Mouse (Mus musculus) E14TG2a.4 (cell line): ENCODE measurements around the gene Vmn1r18.
"Not testable (repeated sequence)": the region's sequence is repeated elsewhere in the genome, so short reads cannot be mapped to it uniquely, and the experiment has no call there.

Experiments
- H3K27me3 ChIP-seq: 2 replicates; pipeline ENCODE4 v1.6.1; 2014; ENCODE audit warnings: low read length, control low read depth; ENCODE audit not compliant: insufficient read depth
- H3K36me3 ChIP-seq: 2 replicates; pipeline ENCODE4 v1.6.1; 2014; ENCODE audit warnings: low read length, control low read depth; ENCODE audit not compliant: insufficient read depth
- H3K4me1 ChIP-seq: replicated peaks from 2 replicates; pipeline ENCODE4 v1.6.1; 2014; ENCODE audit warnings: low read depth, low read length, control low read depth
- H3K4me3 ChIP-seq: replicated peaks from 2 replicates; pipeline ENCODE4 v1.5.1; 2014; ENCODE audit warnings: mild to moderate bottlenecking, low read length
- H3K9me3 ChIP-seq: 2 replicates; pipeline ENCODE4 v1.6.1; 2014; ENCODE audit warnings: low read length, control low read depth
- CTCF ChIP-seq: conservative IDR thresholded peaks from 2 replicates; pipeline ENCODE4 v1.5.1; 2014; ENCODE audit warnings: low read length
- NANOG ChIP-seq: IDR thresholded peaks from 2 replicates; pipeline ENCODE4 v1.6.1; 2014; ENCODE audit warnings: borderline replicate concordance, low read length, mixed read lengths
- POU5F1 ChIP-seq: IDR thresholded peaks from 2 replicates; pipeline ENCODE4 v1.6.1; 2014; ENCODE audit warnings: low read length, borderline replicate concordance

Gene Vmn1r18

GRCm38 (mm10) chr6:57395683-57396082, at the start of gene Vmn1r18:
Gene Vmn1r18 (minus strand): TSS chr6:57395783.
- Histone ChIP-seq H3K9me3 (peaks cover 7% of the 10 kb centered on the region), H3K36me3 (no peaks in the 10 kb centered on the region), H3K4me3 (no peak within 1 kb of the TSS), H3K27me3 (no peaks in the 10 kb centered on the region), H3K4me1 (no peaks in the 10 kb centered on the region)
- no peak for TF ChIP-seq NANOG
- no peak for TF ChIP-seq CTCF
- TF ChIP-seq POU5F1: no peak

- Histone ChIP-seq H3K27me3 (no peaks in the 10 kb centered on the region), H3K36me3 (no peaks in the 10 kb centered on the region), H3K4me3 (no peak overlapping the region), H3K9me3 (no peaks in the 10 kb centered on the region), H3K4me1 (no peaks in the 10 kb centered on the region)
- TF ChIP-seq NANOG (no peak), POU5F1 (no peak), CTCF (no peak)
These were observed 35.6 kb upstream of the Vmn1r18 start for GRCm38 (mm10) chr6:57431196-57431595.

- H3K9me3 ChIP-seq: no peaks in the 10 kb centered on the region
- no peak for TF ChIP-seq POU5F1
- TF ChIP-seq NANOG: no peak
- TF ChIP-seq CTCF: no peak
- H3K4me3 ChIP-seq: no peak within 1 kb of the TSS
- H3K4me1 ChIP-seq: no peaks in the 10 kb centered on the region
- H3K36me3 ChIP-seq: no peaks in the 10 kb centered on the region
- no peaks in the 10 kb centered on the region for H3K27me3 ChIP-seq
These were observed 33.0 kb upstream of the Vmn1r18 start, which contains the start of gene Vmn1r20 for GRCm38 (mm10) chr6:57428630-57429029. Gene Vmn1r20 (plus strand): TSS chr6:57428930.

GRCm38 (mm10) chr6:57403480-57403879, 7.9 kb upstream of the Vmn1r18 start, which contains the start of gene Vmn1r19:
Gene Vmn1r19 (plus strand): TSS chr6:57403780.
- H3K9me3 ChIP-seq: peaks cover 10% of the 10 kb centered on the region; the same call in 1 of the 2 replicates
- H3K36me3 ChIP-seq, H3K4me3 ChIP-seq, H3K4me1 ChIP-seq, H3K27me3 ChIP-seq: not testable (repeated sequence)

- Histone ChIP-seq H3K9me3 (no peaks in the 10 kb centered on the region), H3K36me3 (no peaks in the 10 kb centered on the region), H3K4me1 (no peaks in the 10 kb centered on the region), H3K4me3 (no peak overlapping the region), H3K27me3 (no peaks in the 10 kb centered on the region)
- TF ChIP-seq POU5F1: no peak
- no peak for TF ChIP-seq NANOG
- no peak for TF ChIP-seq CTCF
These were observed 28.1 kb downstream of the Vmn1r18 start for GRCm38 (mm10) chr6:57367496-57367895.

- not testable (repeated sequence) for H3K9me3 ChIP-seq, H3K4me1 ChIP-seq, H3K36me3 ChIP-seq, H3K27me3 ChIP-seq, H3K4me3 ChIP-seq
These were observed 29.7 kb downstream of the Vmn1r18 start for GRCm38 (mm10) chr6:57365866-57366265.

GRCm38 (mm10) chr6:57363627-57364026, 32.0 kb downstream of the Vmn1r18 start, which contains the start of gene Vmn1r17:
Gene Vmn1r17 (minus strand): TSS chr6:57363727.
- no peak for TF ChIP-seq CTCF
- no peaks in the 10 kb centered on the region for H3K9me3 ChIP-seq
- no peaks in the 10 kb centered on the region for H3K27me3 ChIP-seq
- no peaks in the 10 kb centered on the region for H3K36me3 ChIP-seq
- no peaks in the 10 kb centered on the region for H3K4me1 ChIP-seq
- no peak within 1 kb of the TSS for H3K4me3 ChIP-seq

- Histone ChIP-seq H3K9me3 (peaks cover 13% of the 10 kb centered on the region), H3K27me3 (no peaks in the 10 kb centered on the region), H3K4me3 (no peak overlapping the region), H3K4me1 (no peaks in the 10 kb centered on the region), H3K36me3 (no peaks in the 10 kb centered on the region)
- TF ChIP-seq NANOG: no peak
- TF ChIP-seq POU5F1: no peak
- TF ChIP-seq CTCF: no peak
These were observed 38.7 kb downstream of the Vmn1r18 start for GRCm38 (mm10) chr6:57356864-57357263.

- TF ChIP-seq NANOG (no peak), CTCF (no peak), POU5F1 (no peak)
These were observed 66.2 kb downstream of the Vmn1r18 start, which contains the start of gene Vmn1r16 for GRCm38 (mm10) chr6:57329394-57329793. Gene Vmn1r16 (minus strand): TSS chr6:57329494.

More at GRCm38 (mm10) chr6:57329394-57329793, 66.2 kb downstream of the Vmn1r18 start, which contains the start of gene Vmn1r16:
- Histone ChIP-seq H3K4me1 (no peaks in the 10 kb centered on the region), H3K27me3 (no peaks in the 10 kb centered on the region), H3K36me3 (no peaks in the 10 kb centered on the region), H3K4me3 (no peak within 1 kb of the TSS), H3K9me3 (peaks cover 19% of the 10 kb centered on the region)
